ENCODE assay signal across 8 mouse cellular contexts in genomic region chr2:138278853-138279640, GRCm38 (mm10). TPM values are rescaled to one million over a fixed set of nuclear protein-coding genes. Genes with fewer than 3 reads are reported as not detected.
DNase-seq lines count a peak whose midpoint lies in the region; ATAC-seq and TF ChIP-seq lines count a peak whose summit lies in the region.

No protein-coding gene starts in this region.

- peak; percentile 19 to 56 for DNase-seq in cerebellum, adult 18-20 months
- DNase-seq in cerebellum, postnatal 4 days (ENCODE audit: low spot score in 2 of 2), result no peak
- peak; percentile 57 to 58 for DNase-seq in cerebellum, postnatal 25 days
- DNase-seq in heart, postnatal 0 days (ENCODE audit: low spot score), result peak; percentile 46
- no peak for DNase-seq in liver, embryonic 13.5 days
- no peak for DNase-seq in adrenal gland, postnatal 14 days
- DNase-seq in frontal cortex, postnatal 14 days (ENCODE audit: low spot score in 2 of 2), result no peak
- DNase-seq in spleen, adult 12 weeks (ENCODE audit: low spot score), result no peak

- peaks cover 19% of the 10 kb centered on the region for H3K4me1 ChIP-seq in heart, postnatal 0 days (ENCODE audit: control insufficient read depth, insufficient read depth)
- peaks cover 8% of the 10 kb centered on the region for H3K4me1 ChIP-seq in liver, embryonic 13.5 days (replicated peaks)

- no peak for TF ChIP-seq CTCF in heart, postnatal 0 days (IDR thresholded peaks at IDR 0.05; ENCODE audit: low read depth)

- 37% methylated on average over 15 of the region's 15 CpGs for WGBS in heart, postnatal 0 days
- 70% methylated on average over 15 of the region's 15 CpGs for WGBS in liver, embryonic 13.5 days (ENCODE audit: insufficient replicate concordance)

- no peak for ATAC-seq in heart, postnatal 0 days (ENCODE audit: insufficient read depth, low read depth)
- ATAC-seq in liver, embryonic 13.5 days (ENCODE audit: low read depth), result no peak

- H3K27me3 ChIP-seq in heart, postnatal 0 days (ENCODE audit: control insufficient read depth, insufficient read depth, low read length), result no peaks in the 10 kb centered on the region
- no peaks in the 10 kb centered on the region for H3K27me3 ChIP-seq in liver, embryonic 13.5 days

- H3K36me3 ChIP-seq in heart, postnatal 0 days (replicated peaks; ENCODE audit: control insufficient read depth, insufficient read depth, low read length), result peaks cover 12% of the 10 kb centered on the region
- peaks cover 9% of the 10 kb centered on the region; the same call in 1 of the 2 replicates for H3K36me3 ChIP-seq in liver, embryonic 13.5 days

- H3K4me2 ChIP-seq in heart, postnatal 0 days (ENCODE audit: low read depth, low read length), result peak overlapping the region; percentile 71
- H3K4me2 ChIP-seq in liver, embryonic 13.5 days, result peak overlapping the region; percentile 47

- no peak for TF ChIP-seq EP300 in heart, postnatal 0 days (IDR thresholded peaks at IDR 0.05; ENCODE audit: low read depth)

- peak overlapping the region; percentile 59 for H3K9ac ChIP-seq in heart, postnatal 0 days (replicated peaks; ENCODE audit: low read depth, low read length)
- H3K9ac ChIP-seq in liver, embryonic 13.5 days, result no peak overlapping the region

- no peaks in the 10 kb centered on the region for H3K9me3 ChIP-seq in heart, postnatal 0 days (replicated peaks; ENCODE audit: control insufficient read depth, low read length)
- no peaks in the 10 kb centered on the region for H3K9me3 ChIP-seq in liver, embryonic 13.5 days (replicated peaks)

- H3K4me3 ChIP-seq in heart, postnatal 0 days (ENCODE audit: low read depth, low read length), result peak overlapping the region; percentile 58
- H3K4me3 ChIP-seq in liver, embryonic 13.5 days (replicated peaks), result peak overlapping the region; percentile 23

- peak overlapping the region; percentile 77 for H3K27ac ChIP-seq in heart, postnatal 0 days (ENCODE audit: low read depth)
- H3K27ac ChIP-seq in liver, embryonic 13.5 days, result no peak overlapping the region; the same call in none of the 2 replicates

RNA-seq across cellular contexts. Expression of gene Btbd3, which starts 22.7 kb away (rescaled TPM):
- total RNA-seq in heart, postnatal 0 days (2014; rRNA removed; ENCODE audit: low replicate concordance), result 15.6 and 18.7 TPM in 2 replicates
- polyA plus RNA-seq in heart, postnatal 0 days (2015; fragmentation: Nextera tagmentation; extraction: Ambion mirVana), result 8.2 and 8.5 TPM in 2 replicates
- polyA plus RNA-seq in liver, embryonic 13.5 days (2015; fragmentation: Nextera tagmentation; extraction: Ambion mirVana), result 1.7 and 2.2 TPM in 2 replicates
- 28.1 and 32.5 TPM in 2 replicates for total RNA-seq in adrenal gland, postnatal 14 days (2021)

Comparison
In these comparisons a context has a peak if more than half of its experiments do, and no peak if none do; other contexts are left out.
1. DNase-seq: peak in cerebellum, adult 18-20 months (2 of 2), cerebellum, postnatal 25 days (2 of 2) and heart, postnatal 0 days (single experiment); none in cerebellum, postnatal 4 days (0 of 2), liver, embryonic 13.5 days (single experiment), adrenal gland, postnatal 14 days (single experiment), frontal cortex, postnatal 14 days (0 of 2) and spleen, adult 12 weeks (single experiment).